ENCODE assay signal across 12 mouse cellular contexts in genomic region chrX:57260744-57261143, GRCm38 (mm10). TPM values are rescaled to one million over a fixed set of nuclear protein-coding genes. Genes with fewer than 3 reads are reported as not detected.
A peak's percentile ranks its signal among the peaks of the same experiment; 100 is the strongest.
DNase-seq lines count a peak whose midpoint lies in the region; ATAC-seq and TF ChIP-seq lines count a peak whose summit lies in the region.
"Had no signal": no experiment of that assay in that cellular context is flagged by ENCODE, and none has a peak within 500 bp of the region (broad histone marks: within the 10 kb centered on the region; RNA-seq: fewer than 3 reads in every experiment).

No protein-coding gene starts in this region.

- no peak overlapping the region for H3K4me3 ChIP-seq in intestine, postnatal 0 days (ENCODE audit: low read depth, low read length)
- H3K4me3 ChIP-seq in intestine, embryonic 16.5 days (ENCODE audit: low read length) = no peak overlapping the region
- H3K4me3 ChIP-seq: erythroblast, embryonic 14.5 days; liver, embryonic 13.5 days had no signal

- H3K4me1 ChIP-seq in intestine, postnatal 0 days (replicated peaks; ENCODE audit: control insufficient read depth, insufficient read depth, low read length) = no peaks in the 10 kb centered on the region
- H3K4me1 ChIP-seq in intestine, embryonic 16.5 days (ENCODE audit: control insufficient read depth, insufficient read depth, low read length) = no peaks in the 10 kb centered on the region
- H3K4me1 ChIP-seq: liver, embryonic 13.5 days had no signal

- 53% methylated on average over 2 of the region's 2 CpGs for WGBS in intestine, postnatal 0 days
- WGBS in intestine, embryonic 16.5 days = 64% methylated on average over 2 of the region's 2 CpGs

- no peaks in the 10 kb centered on the region for H3K9me3 ChIP-seq in intestine, postnatal 0 days (ENCODE audit: control insufficient read depth)
- no peaks in the 10 kb centered on the region for H3K9me3 ChIP-seq in intestine, embryonic 16.5 days (ENCODE audit: control insufficient read depth, low read length)
- H3K9me3 ChIP-seq: liver, embryonic 13.5 days had no signal

- no peak for ATAC-seq in intestine, postnatal 0 days
- ATAC-seq in intestine, embryonic 16.5 days = no peak
- ATAC-seq in activated CD4-positive, CD25-positive, alpha-beta regulatory T cell, adult 4 months = peak; percentile 88

- H3K27ac ChIP-seq in intestine, postnatal 0 days (ENCODE audit: low read depth, low read length) = no peak overlapping the region
- no peak overlapping the region for H3K27ac ChIP-seq in intestine, embryonic 16.5 days (ENCODE audit: low read length)
- H3K27ac ChIP-seq: liver, embryonic 13.5 days had no signal

- DNase-seq in right cerebral cortex, adult 18-20 months = peak; percentile 11
- DNase-seq in right cerebral cortex, postnatal 25 days = no peak
- DNase-seq in thymus, postnatal 25 days = peak; percentile 52
- no peak for DNase-seq in urinary bladder, postnatal 14 days (ENCODE audit: low spot score)
- DNase-seq in adrenal gland, postnatal 4 days (ENCODE audit: low spot score in 2 of 2) = no peak
- DNase-seq: heart, postnatal 14 days; liver, embryonic 13.5 days had no signal

- no peaks in the 10 kb centered on the region for H3K36me3 ChIP-seq in intestine, postnatal 0 days (ENCODE audit: control insufficient read depth, insufficient read depth)
- H3K36me3 ChIP-seq in intestine, embryonic 16.5 days (ENCODE audit: control insufficient read depth, insufficient read depth, low read length) = no peaks in the 10 kb centered on the region
- H3K36me3 ChIP-seq: liver, embryonic 13.5 days had no signal

- peak; percentile 46 for TF ChIP-seq CTCF in intestine, postnatal 0 days (IDR thresholded peaks at IDR 0.05; ENCODE audit: low read depth)

- no peak overlapping the region for H3K4me2 ChIP-seq in intestine, postnatal 0 days (replicated peaks; ENCODE audit: low read depth)
- H3K4me2 ChIP-seq in intestine, embryonic 16.5 days (ENCODE audit: low read depth, low read length) = no peak overlapping the region
- H3K4me2 ChIP-seq: liver, embryonic 13.5 days had no signal

- H3K27me3 ChIP-seq in intestine, postnatal 0 days (replicated peaks; ENCODE audit: control insufficient read depth, insufficient read depth, low read length) = no peaks in the 10 kb centered on the region
- H3K27me3 ChIP-seq in intestine, embryonic 16.5 days (replicated peaks; ENCODE audit: control insufficient read depth, insufficient read depth, low read length) = no peaks in the 10 kb centered on the region
- H3K27me3 ChIP-seq: liver, embryonic 13.5 days had no signal

- no peak overlapping the region for H3K9ac ChIP-seq in intestine, postnatal 0 days (ENCODE audit: low read depth, low read length)
- H3K9ac ChIP-seq in intestine, embryonic 16.5 days (ENCODE audit: low read depth, low read length) = no peak overlapping the region
- H3K9ac ChIP-seq: liver, embryonic 13.5 days had no signal

RNA-seq across cellular contexts. Expression of gene Cd40lg, which starts 48.8 kb away (rescaled TPM):
- not detected in 2 replicates for polyA plus RNA-seq in intestine, postnatal 0 days (2015; fragmentation: Nextera tagmentation; extraction: Ambion mirVana)
- not detected in 2 replicates for polyA plus RNA-seq in intestine, embryonic 16.5 days (2015; fragmentation: Nextera tagmentation; extraction: Ambion mirVana)
- polyA plus RNA-seq in activated CD4-positive, CD25-positive, alpha-beta regulatory T cell, adult 4 months (2017; shearing (Covaris generic)) = 10 to 100 TPM; 49.7 to 55.1 TPM
- total RNA-seq in adrenal gland, postnatal 4 days (2021) = not detected
- polyA plus RNA-seq: erythroblast, embryonic 14.5 days; liver, embryonic 13.5 days; neural tube, embryonic 11.5 days had no signal

Comparison
In these comparisons a context has a peak if more than half of its experiments do, and no peak if none do; other contexts are left out.
1. DNase-seq: peak in right cerebral cortex, adult 18-20 months (single experiment) and thymus, postnatal 25 days (single experiment); none in right cerebral cortex, postnatal 25 days (single experiment), urinary bladder, postnatal 14 days (single experiment) and adrenal gland, postnatal 4 days (0 of 2).
2. RNA of gene Cd40lg, which starts 48.8 kb away (polyA plus RNA-seq): 49.7 to 55.1 TPM in activated CD4-positive, CD25-positive, alpha-beta regulatory T cell, adult 4 months; not detected in intestine, postnatal 0 days and not detected in intestine, embryonic 16.5 days; every median in the first group is over 10 times any median in the second.